Mouse (Mus musculus): ENCODE data around the gene Nbea. TPM values are rescaled to one million over a fixed set of nuclear protein-coding genes. Genes with fewer than 3 reads are reported as not detected.
"Not testable (repeated sequence)": the region's sequence is repeated elsewhere in the genome, so short reads cannot be mapped to it uniquely, and the experiment has no call there.

The Nbea gene
- polyA plus RNA-seq, 1 experiment = 7.7 TPM

GRCm38 (mm10) chr3:55621958-55622357 lies 561.5 kb downstream of the Nbea start:
- not testable (repeated sequence) for H3K4me1 ChIP-seq (ENCODE audit: control insufficient read depth, insufficient read depth, low read length); H3K27me3 ChIP-seq (replicated peaks; ENCODE audit: control insufficient read depth, insufficient read depth, low read length); H3K4me3 ChIP-seq (ENCODE audit: insufficient read depth, low read depth, low read length); DNase-seq; H3K36me3 ChIP-seq (ENCODE audit: control insufficient read depth, insufficient read depth, low read length); H3K27ac ChIP-seq (ENCODE audit: insufficient read depth, low read depth, low read length)
- TF ChIP-seq CTCF (conservative IDR thresholded peaks at IDR 0.05; ENCODE audit: insufficient read depth, insufficient read length, low read depth, low read length) = 0 out of 2 replicates have a peak, but pooled peaks have one; percentile 9
- WGBS = 89% methylated on average over 3 of the region's 3 CpGs

- 63% methylated on average over 3 of the region's 3 CpGs for WGBS
- H3K27ac ChIP-seq (ENCODE audit: insufficient read depth, low read depth, low read length) = peak overlapping the region; percentile 76
- no peaks in the 10 kb centered on the region for H3K27me3 ChIP-seq (replicated peaks; ENCODE audit: control insufficient read depth, insufficient read depth, low read length)
- peaks cover 4% of the 10 kb centered on the region; the same call in 1 of the 2 replicates for H3K4me1 ChIP-seq (ENCODE audit: control insufficient read depth, insufficient read depth, low read length)
- DNase-seq = peak; percentile 72
- H3K4me3 ChIP-seq (ENCODE audit: insufficient read depth, low read depth, low read length) = no peak overlapping the region
- no peak for TF ChIP-seq CTCF (conservative IDR thresholded peaks at IDR 0.05; ENCODE audit: insufficient read depth, insufficient read length, low read depth, low read length)
- H3K36me3 ChIP-seq (ENCODE audit: control insufficient read depth, insufficient read depth, low read length) = no peaks in the 10 kb centered on the region
Measured at GRCm38 (mm10) chr3:55618396-55618795, 565.1 kb downstream of the Nbea start.

GRCm38 (mm10) chr3:55612459-55613115 lies 570.9 kb downstream of the Nbea start:
- Histone ChIP-seq H3K27me3 (replicated peaks; ENCODE audit: control insufficient read depth, insufficient read depth, low read length) (no peaks in the 10 kb centered on the region), H3K27ac (ENCODE audit: insufficient read depth, low read depth, low read length) (no peak overlapping the region), H3K4me1 (ENCODE audit: control insufficient read depth, insufficient read depth, low read length) (no peaks in the 10 kb centered on the region), H3K4me3 (ENCODE audit: insufficient read depth, low read depth, low read length) (no peak overlapping the region), H3K36me3 (ENCODE audit: control insufficient read depth, insufficient read depth, low read length) (no peaks in the 10 kb centered on the region)
- DNase-seq = no peak
- TF ChIP-seq POLR2A (IDR thresholded peaks at IDR 0.05; ENCODE audit: low read depth, low read length) = no peak
- WGBS = 50% methylated on average over 5 of the region's 5 CpGs

GRCm38 (mm10) chr3:55612023-55612422 lies 571.5 kb downstream of the Nbea start:
- no peak for DNase-seq
- TF ChIP-seq CTCF (conservative IDR thresholded peaks at IDR 0.05; ENCODE audit: insufficient read depth, insufficient read length, low read depth, low read length) (no peak), POLR2A (IDR thresholded peaks at IDR 0.05; ENCODE audit: low read depth, low read length) (no peak)
- H3K4me3 ChIP-seq (ENCODE audit: insufficient read depth, low read depth, low read length) = no peak overlapping the region
- 55% methylated on average over 5 of the region's 5 CpGs for WGBS
- H3K4me1 ChIP-seq (ENCODE audit: control insufficient read depth, insufficient read depth, low read length) = no peaks in the 10 kb centered on the region
- no peaks in the 10 kb centered on the region for H3K27me3 ChIP-seq (replicated peaks; ENCODE audit: control insufficient read depth, insufficient read depth, low read length)
- no peaks in the 10 kb centered on the region for H3K36me3 ChIP-seq (ENCODE audit: control insufficient read depth, insufficient read depth, low read length)
- H3K27ac ChIP-seq (ENCODE audit: insufficient read depth, low read depth, low read length) = no peak overlapping the region

- Histone ChIP-seq H3K27ac (ENCODE audit: insufficient read depth, low read depth, low read length) (no peak overlapping the region), H3K36me3 (ENCODE audit: control insufficient read depth, insufficient read depth, low read length) (no peaks in the 10 kb centered on the region), H3K4me3 (ENCODE audit: insufficient read depth, low read depth, low read length) (no peak overlapping the region), H3K27me3 (replicated peaks; ENCODE audit: control insufficient read depth, insufficient read depth, low read length) (no peaks in the 10 kb centered on the region), H3K4me1 (ENCODE audit: control insufficient read depth, insufficient read depth, low read length) (no peaks in the 10 kb centered on the region)
- WGBS = 96% methylated on average over 11 of the region's 12 CpGs
- no peak for DNase-seq
- TF ChIP-seq CTCF (conservative IDR thresholded peaks at IDR 0.05; ENCODE audit: insufficient read depth, insufficient read length, low read depth, low read length) = no peak
Measured at GRCm38 (mm10) chr3:55610191-55610590, 573.3 kb downstream of the Nbea start.

GRCm38 (mm10) chr3:55600286-55600685 lies 583.2 kb downstream of the Nbea start:
- H3K27me3 ChIP-seq (replicated peaks; ENCODE audit: control insufficient read depth, insufficient read depth, low read length) = no peaks in the 10 kb centered on the region
- H3K4me3 ChIP-seq (ENCODE audit: insufficient read depth, low read depth, low read length) = no peak overlapping the region
- 75% methylated on average over 2 of the region's 2 CpGs for WGBS
- TF ChIP-seq POLR2A (IDR thresholded peaks at IDR 0.05; ENCODE audit: low read depth, low read length) (no peak), CTCF (conservative IDR thresholded peaks at IDR 0.05; ENCODE audit: insufficient read depth, insufficient read length, low read depth, low read length) (no peak)
- H3K4me1 ChIP-seq (ENCODE audit: control insufficient read depth, insufficient read depth, low read length) = no peaks in the 10 kb centered on the region
- H3K36me3 ChIP-seq (ENCODE audit: control insufficient read depth, insufficient read depth, low read length) = no peaks in the 10 kb centered on the region
- H3K27ac ChIP-seq (ENCODE audit: insufficient read depth, low read depth, low read length) = no peak overlapping the region
- DNase-seq = no peak

- TF ChIP-seq POLR2A (IDR thresholded peaks at IDR 0.05; ENCODE audit: low read depth, low read length) (no peak), CTCF (conservative IDR thresholded peaks at IDR 0.05; ENCODE audit: insufficient read depth, insufficient read length, low read depth, low read length) (no peak)
- WGBS = 47% methylated on average over 17 of the region's 17 CpGs
- H3K27ac ChIP-seq (ENCODE audit: insufficient read depth, low read depth, low read length) = no peak overlapping the region
- H3K36me3 ChIP-seq (ENCODE audit: control insufficient read depth, insufficient read depth, low read length) = no peaks in the 10 kb centered on the region
- no peaks in the 10 kb centered on the region for H3K27me3 ChIP-seq (replicated peaks; ENCODE audit: control insufficient read depth, insufficient read depth, low read length)
- H3K4me1 ChIP-seq (ENCODE audit: control insufficient read depth, insufficient read depth, low read length) = no peaks in the 10 kb centered on the region
- H3K4me3 ChIP-seq (ENCODE audit: insufficient read depth, low read depth, low read length) = no peak overlapping the region
- no peak for DNase-seq
Measured at GRCm38 (mm10) chr3:55599366-55600085, 584.0 kb downstream of the Nbea start.
